Mouse (Mus musculus) lung, postnatal 0 days (tissue): ENCODE measurements around the gene Prkrip1.

Experiments
- CTCF ChIP-seq: IDR thresholded peaks from 2 replicates; pipeline ENCODE4 v1.5.1; 2016; ENCODE audit warnings: antibody characterized with exemption, mild to moderate bottlenecking
- EP300 ChIP-seq: IDR thresholded peaks from 2 replicates; pipeline ENCODE4 v1.6.1; 2016; ENCODE audit warnings: antibody characterized with exemption, mild to moderate bottlenecking, control low read depth

DNA sequence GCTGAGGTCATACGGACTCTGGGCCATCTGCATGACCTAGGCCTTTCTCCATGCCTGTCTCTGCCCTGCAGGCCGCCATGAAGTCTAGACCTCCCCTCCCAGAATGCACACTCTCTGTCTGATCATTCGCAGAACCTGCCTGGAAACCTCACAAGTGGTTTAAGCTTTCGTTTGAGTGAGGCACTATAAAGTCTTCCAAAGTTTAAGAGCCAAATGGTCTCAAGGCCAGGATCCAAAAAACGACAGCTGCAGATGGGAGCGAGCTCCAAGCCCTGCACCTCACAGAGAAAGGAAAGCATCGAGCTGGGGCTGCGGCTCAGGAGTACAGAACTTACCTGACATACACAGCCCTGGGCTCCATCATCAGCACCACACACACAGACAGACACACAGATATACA, 46.4 kb downstream of the Prkrip1 start:
- TF ChIP-seq CTCF, result no peak
- no peak for TF ChIP-seq EP300
